Mouse (Mus musculus) kidney, adult 2 months (tissue): Measurements from ENCODE around the gene Lhcgr. TPM values are rescaled to one million over a fixed set of nuclear protein-coding genes. Genes with fewer than 3 reads are reported as not detected.

Source experiments
- DNase-seq: peaks from one replicate; pipeline ENCODE4 v3.0.0; 2021
- H3K27ac ChIP-seq: fragments of 200-500 bp; 2 replicates; pipeline ENCODE4 v1.5.1; 2012; ENCODE audit warnings: low read depth, low read length, control low read depth, inconsistent platforms; ENCODE audit not compliant: insufficient read depth
- H3K27me3 ChIP-seq: fragments of 200-500 bp; replicated peaks from 2 replicates; pipeline ENCODE4 v1.6.1; 2012; ENCODE audit warnings: mild to moderate bottlenecking, moderate library complexity, low read length, inconsistent platforms; ENCODE audit not compliant: control insufficient read depth, insufficient read depth
- H3K36me3 ChIP-seq: fragments of 200-500 bp; 2 replicates; pipeline ENCODE4 v1.6.1; 2012; ENCODE audit warnings: mild to moderate bottlenecking, moderate library complexity, low read length, inconsistent platforms; ENCODE audit not compliant: control insufficient read depth, insufficient read depth
- H3K4me1 ChIP-seq: fragments of 200-500 bp; 2 replicates; pipeline ENCODE4 v1.6.1; 2011; ENCODE audit warnings: low read length; ENCODE audit not compliant: control insufficient read depth, insufficient read depth
- H3K4me3 ChIP-seq: fragments of 200-500 bp; 2 replicates; pipeline ENCODE4 v1.5.1; 2011; ENCODE audit warnings: mild to moderate bottlenecking, low read depth, low read length, control low read depth; ENCODE audit not compliant: insufficient read depth
- CTCF ChIP-seq: fragments of 200-500 bp; conservative IDR thresholded peaks from 2 replicates; pipeline ENCODE4 v1.5.1; 2011; ENCODE audit warnings: low read depth, mild to moderate bottlenecking, control low read depth, low read length, moderate library complexity, mixed read lengths; ENCODE audit not compliant: insufficient read depth, insufficient read length
- POLR2A ChIP-seq: fragments of 200-500 bp; IDR thresholded peaks from one replicate; pipeline ENCODE4 v1.6.1; 2011; ENCODE audit warnings: low read depth, low read length, control low read depth
- WGBS: fragments of 180-500 bp; shearing (Covaris S2); methylation state at CpG from one replicate; pipeline ENCODE4 v1.1.7; 2018; 5-methylcytosine and 5-hydroxymethylcytosine counted together
- polyA plus RNA-seq: library from polyadenylated mRNA; depleted of rRNA; stranded (reverse); fragments of >200 nt; gene quantifications from 2 replicates; pipeline ENCODE4 v1.2.3, GENCODE M21; 2012; rRNA removed

Gene Lhcgr
- polyA plus RNA-seq, 1 experiment = 0.02 TPM

- H3K27ac ChIP-seq = no peak overlapping the region
- H3K27me3 ChIP-seq = no peaks in the 10 kb centered on the region; the same call in 1 of the 2 replicates
- WGBS = 64% methylated on average over 4 of the region's 4 CpGs
- TF ChIP-seq POLR2A = no peak
- TF ChIP-seq CTCF = no peak
- no peaks in the 10 kb centered on the region for H3K36me3 ChIP-seq
- H3K4me1 ChIP-seq = no peaks in the 10 kb centered on the region
- no peak for DNase-seq
- H3K4me3 ChIP-seq = no peak overlapping the region
Observed at GRCm38 (mm10) chr17:88670800-88671199, 121.0 kb downstream of the Lhcgr start.

DNA sequence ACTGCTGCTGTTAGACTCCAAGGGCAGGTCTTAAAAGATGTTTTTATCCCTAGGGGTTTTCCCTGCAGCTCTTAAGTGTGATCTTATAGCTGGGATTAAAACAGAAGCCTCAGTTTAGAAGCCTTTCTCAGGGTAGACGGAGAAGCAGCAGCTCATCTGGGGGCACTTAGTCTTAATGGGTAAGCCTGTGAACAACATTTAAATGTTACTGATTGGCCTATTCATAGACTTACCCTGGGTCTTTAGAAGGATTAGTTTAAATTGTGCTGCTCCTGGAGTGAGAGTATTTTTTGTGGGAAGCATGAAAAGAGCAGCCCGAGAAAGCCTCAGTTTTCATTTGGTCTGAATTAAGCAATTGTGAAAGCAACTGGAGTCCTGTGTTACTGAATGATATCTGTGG is 121.9 kb downstream of the Lhcgr start:
- no peak for TF ChIP-seq POLR2A
- TF ChIP-seq CTCF = no peak
- no peak overlapping the region for H3K27ac ChIP-seq

GRCm38 (mm10) chr17:88668452-88668851 is 123.3 kb downstream of the Lhcgr start, which contains the start of gene Gtf2a1l:
Gene Gtf2a1l (plus strand): TSS chr17:88668660.
- DNase-seq = peak; percentile 18
- 28% methylated on average over 21 of the region's 21 CpGs for WGBS

More for the DNA sequence above, 121.9 kb downstream of the Lhcgr start:
- H3K27me3 ChIP-seq = no peaks in the 10 kb centered on the region; the same call in 1 of the 2 replicates
- H3K4me1 ChIP-seq = no peaks in the 10 kb centered on the region
- no peaks in the 10 kb centered on the region for H3K36me3 ChIP-seq
- WGBS = 81% methylated on average over 2 of the region's 2 CpGs
- no peak for DNase-seq
- no peak overlapping the region for H3K4me3 ChIP-seq

More at GRCm38 (mm10) chr17:88668452-88668851, 123.3 kb downstream of the Lhcgr start, which contains the start of gene Gtf2a1l:
- Histone ChIP-seq H3K4me1 (no peaks in the 10 kb centered on the region), H3K27ac (no peak within 1 kb of the TSS), H3K27me3 (no peaks in the 10 kb centered on the region; the same call in 1 of the 2 replicates), H3K36me3 (no peaks in the 10 kb centered on the region), H3K4me3 (no peak within 1 kb of the TSS)
- TF ChIP-seq CTCF = no peak
- TF ChIP-seq POLR2A = no peak

Other genes with a start within 250 kb of the Lhcgr start
- 22.5 and 25.6 TPM in 2 replicates for gene Ston1, start 194.3 kb downstream of the Lhcgr start, polyA plus RNA-seq
- gene Gtf2a1l, start 123.3 kb downstream of the Lhcgr start, polyA plus RNA-seq = 0.10 and 0.14 TPM in 2 replicates